Mouse (Mus musculus): ENCODE measurements around the gene Dcdc2a. TPM values are rescaled to one million over a fixed set of nuclear protein-coding genes. Genes with fewer than 3 reads are reported as not detected.

Gene Dcdc2a
- polyA plus RNA-seq, 1 experiment = not detected

GRCm38 (mm10) chr13:25178236-25179001, 122.6 kb downstream of the Dcdc2a start:
- H3K4me1 ChIP-seq (ENCODE audit: control insufficient read depth, insufficient read depth, insufficient read length, low read length) = no peaks in the 10 kb centered on the region
- no peak overlapping the region for H3K27ac ChIP-seq (replicated peaks; ENCODE audit: low read depth, low read length)
- no peak overlapping the region for H3K4me3 ChIP-seq (ENCODE audit: insufficient read depth, low read depth, low read length)

GRCm38 (mm10) chr13:25186436-25187325, 130.9 kb downstream of the Dcdc2a start:
- Histone ChIP-seq H3K4me1 (ENCODE audit: control insufficient read depth, insufficient read depth, insufficient read length, low read length) (no peaks in the 10 kb centered on the region), H3K4me3 (ENCODE audit: insufficient read depth, low read depth, low read length) (no peak overlapping the region), H3K27ac (replicated peaks; ENCODE audit: low read depth, low read length) (no peak overlapping the region)

- H3K4me3 ChIP-seq (ENCODE audit: insufficient read depth, low read depth, low read length) = no peak overlapping the region
Observed at GRCm38 (mm10) chr13:25187326-25187710, 131.5 kb downstream of the Dcdc2a start.

GRCm38 (mm10) chr13:25189419-25190144, 133.8 kb downstream of the Dcdc2a start:
- no peak overlapping the region for H3K27ac ChIP-seq (replicated peaks; ENCODE audit: low read depth, low read length)
- H3K4me3 ChIP-seq (ENCODE audit: insufficient read depth, low read depth, low read length) = no peak overlapping the region
- H3K4me1 ChIP-seq (ENCODE audit: control insufficient read depth, insufficient read depth, insufficient read length, low read length) = no peaks in the 10 kb centered on the region

More at GRCm38 (mm10) chr13:25187326-25187710, 131.5 kb downstream of the Dcdc2a start:
- Histone ChIP-seq H3K4me1 (ENCODE audit: control insufficient read depth, insufficient read depth, insufficient read length, low read length) (no peaks in the 10 kb centered on the region), H3K27ac (replicated peaks; ENCODE audit: low read depth, low read length) (no peak overlapping the region)

- no peak overlapping the region for H3K4me3 ChIP-seq (ENCODE audit: insufficient read depth, low read depth, low read length)
Observed at GRCm38 (mm10) chr13:25190218-25190617, 134.4 kb downstream of the Dcdc2a start.

GRCm38 (mm10) chr13:25195706-25196105, 139.9 kb downstream of the Dcdc2a start:
- Histone ChIP-seq H3K4me3 (ENCODE audit: insufficient read depth, low read depth, low read length) (no peak overlapping the region), H3K4me1 (ENCODE audit: control insufficient read depth, insufficient read depth, insufficient read length, low read length) (no peaks in the 10 kb centered on the region), H3K27ac (replicated peaks; ENCODE audit: low read depth, low read length) (no peak overlapping the region)

More at GRCm38 (mm10) chr13:25190218-25190617, 134.4 kb downstream of the Dcdc2a start:
- no peak overlapping the region for H3K27ac ChIP-seq (replicated peaks; ENCODE audit: low read depth, low read length)
- no peaks in the 10 kb centered on the region for H3K4me1 ChIP-seq (ENCODE audit: control insufficient read depth, insufficient read depth, insufficient read length, low read length)

- H3K27ac ChIP-seq (replicated peaks; ENCODE audit: low read depth, low read length) = no peak overlapping the region
- H3K4me1 ChIP-seq (ENCODE audit: control insufficient read depth, insufficient read depth, insufficient read length, low read length) = no peaks in the 10 kb centered on the region
- H3K4me3 ChIP-seq (ENCODE audit: insufficient read depth, low read depth, low read length) = no peak overlapping the region
Observed at GRCm38 (mm10) chr13:25199916-25200315, 144.1 kb downstream of the Dcdc2a start.

- Histone ChIP-seq H3K27ac (replicated peaks; ENCODE audit: low read depth, low read length) (no peak overlapping the region), H3K4me1 (ENCODE audit: control insufficient read depth, insufficient read depth, insufficient read length, low read length) (no peaks in the 10 kb centered on the region), H3K4me3 (ENCODE audit: insufficient read depth, low read depth, low read length) (no peak overlapping the region)
Observed at GRCm38 (mm10) chr13:25206950-25207349, 151.1 kb downstream of the Dcdc2a start.

- Histone ChIP-seq H3K4me1 (ENCODE audit: control insufficient read depth, insufficient read depth, insufficient read length, low read length) (no peaks in the 10 kb centered on the region), H3K4me3 (ENCODE audit: insufficient read depth, low read depth, low read length) (no peak overlapping the region), H3K27ac (replicated peaks; ENCODE audit: low read depth, low read length) (no peak overlapping the region)
Observed at GRCm38 (mm10) chr13:25218394-25218793, 162.6 kb downstream of the Dcdc2a start.

GRCm38 (mm10) chr13:25220186-25220787, 164.5 kb downstream of the Dcdc2a start:
- H3K27ac ChIP-seq (replicated peaks; ENCODE audit: low read depth, low read length) = no peak overlapping the region
- H3K4me3 ChIP-seq (ENCODE audit: insufficient read depth, low read depth, low read length) = no peak overlapping the region
- H3K4me1 ChIP-seq (ENCODE audit: control insufficient read depth, insufficient read depth, insufficient read length, low read length) = no peaks in the 10 kb centered on the region

GRCm38 (mm10) chr13:25251893-25252292, 196.1 kb downstream of the Dcdc2a start:
- no peak overlapping the region for H3K4me3 ChIP-seq (ENCODE audit: insufficient read depth, low read depth, low read length)
- H3K4me1 ChIP-seq (ENCODE audit: control insufficient read depth, insufficient read depth, insufficient read length, low read length) = no peaks in the 10 kb centered on the region
- no peak overlapping the region for H3K27ac ChIP-seq (replicated peaks; ENCODE audit: low read depth, low read length)

GRCm38 (mm10) chr13:25254478-25255263, 198.9 kb downstream of the Dcdc2a start:
- Histone ChIP-seq H3K4me3 (ENCODE audit: insufficient read depth, low read depth, low read length) (no peak overlapping the region), H3K4me1 (ENCODE audit: control insufficient read depth, insufficient read depth, insufficient read length, low read length) (no peaks in the 10 kb centered on the region), H3K27ac (replicated peaks; ENCODE audit: low read depth, low read length) (no peak overlapping the region)

- no peaks in the 10 kb centered on the region for H3K4me1 ChIP-seq (ENCODE audit: control insufficient read depth, insufficient read depth, insufficient read length, low read length)
- H3K4me3 ChIP-seq (ENCODE audit: insufficient read depth, low read depth, low read length) = no peak overlapping the region
- H3K27ac ChIP-seq (replicated peaks; ENCODE audit: low read depth, low read length) = no peak overlapping the region
Observed at GRCm38 (mm10) chr13:25257608-25258007, 201.8 kb downstream of the Dcdc2a start.

Measured in brown adipose tissue, adult 24 weeks (tissue).